Mouse (Mus musculus): ENCODE results near the gene Zfp692.
"Not testable (repeated sequence)": the region's sequence is repeated elsewhere in the genome, so short reads cannot be mapped to it uniquely, and the experiment has no call there.

Zfp692 gene

DNA sequence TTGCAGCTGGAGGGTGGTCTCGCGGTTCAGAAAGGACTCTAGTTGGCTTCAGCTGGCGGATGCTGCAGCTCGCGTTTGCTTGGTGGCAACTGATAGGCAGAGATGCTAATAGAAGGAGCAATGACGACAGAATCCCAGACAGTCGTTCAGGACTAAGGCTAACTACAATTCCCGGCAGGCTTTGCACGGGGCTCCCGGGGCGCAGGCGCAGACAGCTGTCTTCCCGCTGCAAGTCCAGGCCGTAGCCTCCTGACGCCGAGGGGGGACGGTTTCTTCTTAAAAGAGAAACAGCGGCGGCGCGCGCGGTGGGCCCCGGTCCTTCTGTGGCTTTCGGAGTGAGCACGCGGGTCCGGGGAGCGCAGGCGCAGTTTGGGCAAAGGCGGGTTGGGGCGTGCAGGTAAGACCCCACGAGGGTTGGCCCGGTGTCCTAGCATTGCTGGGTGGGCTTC, at the start of gene Zfp692:
Zfp692 (plus strand) TSS at position 210 of the 449 bp plus-strand sequence.
- DNase-seq (ENCODE audit: low spot score in 2 of 2), result peak; percentile 95 to 96

DNA sequence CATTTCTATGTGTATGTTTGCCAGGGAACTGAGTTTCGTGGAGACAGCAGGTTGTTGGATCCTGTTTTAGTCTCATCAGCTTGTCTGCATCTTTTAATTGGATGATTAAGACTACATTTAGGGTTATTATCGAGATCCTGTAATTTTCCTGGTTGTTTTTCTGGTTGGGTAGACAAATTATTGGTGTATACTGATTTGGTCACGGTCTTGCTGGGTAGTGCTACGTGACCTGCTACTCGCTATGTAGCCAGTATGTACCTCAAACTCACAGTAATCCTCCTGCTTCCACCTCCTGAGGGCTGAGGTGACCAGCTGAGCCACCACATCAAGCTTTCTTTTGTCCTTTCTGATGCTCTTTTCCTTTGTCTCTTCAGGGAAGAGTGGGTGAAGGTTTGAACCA, 49.1 kb upstream of the Zfp692 start:
- DNase-seq (ENCODE audit: low spot score in 2 of 2), result no peak

DNA sequence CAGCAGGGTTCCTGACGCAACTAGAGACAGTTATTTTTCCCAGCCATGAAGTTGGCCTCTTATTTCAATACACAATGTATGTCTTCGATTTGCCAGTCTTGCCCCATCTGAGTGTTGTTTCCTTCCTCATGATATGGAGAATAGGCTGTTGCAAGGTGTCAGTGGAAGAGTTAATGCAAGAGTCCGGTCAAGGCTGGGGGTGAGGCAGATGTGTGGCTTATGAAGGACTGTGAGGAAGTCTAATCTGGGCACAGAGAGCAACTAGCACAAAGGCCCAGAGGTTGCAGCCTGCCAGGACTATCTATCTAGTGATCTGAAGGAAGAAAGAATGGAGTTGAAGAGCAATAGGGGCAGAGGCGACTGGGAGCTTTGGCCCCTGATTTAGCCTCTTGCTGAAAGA, 46.7 kb upstream of the Zfp692 start:
- DNase-seq (ENCODE audit: low spot score in 2 of 2), result no peak

DNA sequence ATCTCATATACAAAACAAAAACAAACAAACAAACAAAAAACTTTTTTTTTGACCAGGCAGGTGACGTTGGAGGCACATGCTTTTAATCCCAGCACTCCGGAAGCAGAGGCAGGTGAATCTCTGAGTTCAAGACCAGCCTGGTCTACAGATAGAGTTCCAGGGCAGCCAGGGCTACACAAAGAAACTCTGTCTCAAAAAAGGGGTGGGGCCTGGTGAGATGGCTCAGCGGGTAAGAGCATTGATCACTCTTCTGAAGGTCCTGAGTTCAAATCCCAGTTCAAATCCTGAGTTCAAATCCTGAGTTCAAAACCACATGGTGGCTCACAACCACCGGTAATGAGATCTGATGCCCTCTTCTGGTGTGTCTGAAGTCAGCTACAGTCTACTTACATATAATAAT, 45.0 kb upstream of the Zfp692 start:
- DNase-seq (ENCODE audit: low spot score in 2 of 2), result no peak

DNA sequence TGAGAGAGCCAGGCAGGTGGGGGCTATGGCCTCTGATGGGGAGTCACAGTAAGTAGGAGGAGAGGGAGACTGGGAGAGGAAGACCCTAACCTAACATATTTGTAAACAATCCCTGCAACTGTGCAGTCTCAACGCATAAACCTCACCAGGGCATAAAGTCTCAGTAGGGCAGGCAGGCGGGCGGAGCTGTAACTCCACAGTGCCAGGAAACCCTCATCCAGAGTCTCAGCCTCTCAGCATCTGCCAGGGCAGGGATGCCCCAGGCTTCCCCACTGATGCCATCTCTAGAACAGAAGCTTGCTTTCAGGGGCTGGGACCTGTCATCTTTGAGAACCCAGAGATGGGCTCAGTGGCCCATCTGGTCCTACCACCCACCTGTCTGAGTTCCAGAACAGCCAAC, 44.5 kb upstream of the Zfp692 start:
- no peak for DNase-seq (ENCODE audit: low spot score in 2 of 2)

DNA sequence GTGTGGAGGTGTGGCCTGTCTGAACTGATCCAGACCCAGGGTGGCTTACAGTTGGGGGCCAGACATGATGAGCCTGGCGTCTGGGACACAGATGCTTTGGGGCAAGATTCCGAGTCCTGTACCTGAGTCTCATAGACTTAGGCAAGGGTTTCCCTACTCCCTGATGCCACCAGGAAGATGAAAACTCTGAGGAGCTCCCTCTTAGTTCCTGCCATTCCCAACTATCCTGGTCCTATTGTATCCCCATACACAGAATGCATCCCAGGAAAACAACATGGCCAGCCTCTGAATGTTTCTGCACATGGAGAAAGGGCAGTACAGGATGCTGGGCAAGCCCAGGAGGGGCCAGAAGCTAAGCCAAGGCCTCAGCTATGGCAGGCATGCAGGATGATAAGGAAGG, 43.4 kb upstream of the Zfp692 start:
- no peak for DNase-seq (ENCODE audit: low spot score in 2 of 2)

DNA sequence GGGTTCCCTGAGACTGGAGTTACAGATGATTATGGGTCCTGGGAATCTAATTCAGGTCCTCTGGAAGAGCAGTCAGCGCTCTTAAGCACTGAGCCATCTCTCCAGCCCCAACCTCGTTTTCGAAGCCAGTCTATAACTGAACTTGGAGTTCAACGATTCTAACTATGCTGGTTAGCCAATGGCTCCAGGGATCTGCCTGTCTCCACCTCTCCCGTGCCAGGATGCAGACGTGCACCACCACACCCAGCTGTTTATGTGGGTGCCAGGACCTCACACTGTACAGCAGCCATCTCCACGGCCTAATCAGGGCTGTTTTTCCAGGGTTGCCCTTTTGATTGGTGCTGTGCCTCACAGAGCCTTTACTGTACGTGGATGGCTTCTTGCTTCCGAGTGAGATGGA, 42.3 kb upstream of the Zfp692 start:
- no peak for DNase-seq (ENCODE audit: low spot score in 2 of 2)

DNA sequence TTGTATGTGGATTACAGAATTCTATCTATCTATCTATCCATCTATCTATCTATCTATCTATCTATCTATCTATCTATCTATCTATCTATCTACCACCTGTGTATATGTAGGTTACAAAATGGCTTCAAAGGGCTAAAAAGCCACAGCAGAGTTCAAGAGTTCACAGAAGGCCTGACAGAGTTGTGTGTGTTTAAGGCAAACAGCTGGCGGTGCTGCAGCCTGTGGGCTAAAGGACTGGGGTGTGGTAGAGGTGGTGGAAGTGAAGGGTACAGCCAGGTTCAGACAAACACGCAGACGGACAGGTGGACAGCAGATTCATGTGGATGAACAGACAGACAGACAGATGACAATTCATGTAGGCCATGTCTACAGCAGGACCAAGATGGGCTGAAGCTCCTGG, 38.6 kb upstream of the Zfp692 start:
- no peak for DNase-seq (ENCODE audit: low spot score in 2 of 2)

DNA sequence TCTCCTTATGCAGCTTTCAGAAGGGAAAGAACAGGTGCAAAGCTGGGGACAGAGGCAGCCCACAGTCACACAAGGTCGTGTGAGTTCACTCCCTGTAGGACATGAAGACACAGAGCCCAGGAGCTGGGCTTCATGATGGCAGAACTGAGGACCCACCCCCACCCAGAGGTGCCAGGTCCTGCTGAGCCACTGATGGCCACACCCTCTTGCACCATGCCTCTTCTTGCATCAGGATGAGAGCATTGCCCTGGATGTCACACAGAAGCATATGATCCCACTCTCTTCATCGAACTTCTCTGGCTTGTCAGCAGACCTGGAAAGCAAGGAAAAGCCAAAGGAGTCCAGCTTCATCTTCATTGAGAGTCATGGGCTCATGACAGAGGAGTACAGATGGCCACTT, 32.3 kb upstream of the Zfp692 start, which contains the start of gene 4930438A08Rik:
4930438A08Rik (plus strand) TSS at position 228 of the 400 bp plus-strand sequence.
- DNase-seq (ENCODE audit: low spot score in 2 of 2), result no peak

DNA sequence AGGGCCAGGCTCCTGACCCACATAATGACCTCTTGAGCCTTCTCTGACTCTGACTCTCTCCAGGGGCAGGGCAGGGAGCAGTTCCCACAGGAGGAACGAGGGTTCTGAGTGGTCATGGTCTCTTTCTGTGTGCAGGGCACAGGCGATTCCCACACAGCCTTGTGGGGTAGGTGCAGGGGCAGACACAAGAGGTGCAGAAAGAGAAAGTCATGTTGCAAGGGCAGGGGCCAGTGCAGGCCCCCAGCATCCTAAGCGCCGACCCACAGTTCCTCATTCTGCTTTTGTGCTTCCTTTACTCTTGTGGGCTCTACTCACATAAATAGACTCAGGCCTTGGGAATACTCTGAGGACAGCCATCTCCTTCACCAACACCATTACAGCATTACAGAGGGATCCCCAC, 31.1 kb upstream of the Zfp692 start:
- no peak for DNase-seq (ENCODE audit: low spot score in 2 of 2)

DNA sequence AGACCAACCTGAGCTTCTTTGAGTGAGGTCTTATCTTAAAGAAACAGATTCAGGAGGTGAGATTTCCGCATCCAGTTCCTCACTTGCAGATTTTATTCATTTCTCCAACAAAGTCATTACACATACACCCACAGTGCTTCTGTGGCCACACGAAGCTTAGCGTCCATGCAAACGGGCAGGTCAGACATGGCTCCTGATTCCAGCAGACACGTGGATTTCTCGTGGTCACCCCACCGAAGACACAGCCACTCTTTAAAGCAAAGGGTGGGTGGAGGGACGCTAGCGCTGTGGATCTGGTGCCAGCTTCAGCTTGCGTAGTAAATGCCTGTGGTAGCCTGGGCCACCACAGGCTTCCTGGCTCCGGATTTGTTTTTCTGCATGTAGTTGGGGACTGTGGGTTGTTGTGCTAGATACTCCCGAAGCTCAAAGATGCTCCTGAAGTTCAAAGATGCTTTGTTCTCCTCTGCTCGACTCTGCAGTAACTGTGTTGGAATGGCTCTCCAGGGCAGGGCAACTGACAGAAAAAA, 24.8 kb upstream of the Zfp692 start:
- no peak for DNase-seq (ENCODE audit: low spot score in 2 of 2)

DNA sequence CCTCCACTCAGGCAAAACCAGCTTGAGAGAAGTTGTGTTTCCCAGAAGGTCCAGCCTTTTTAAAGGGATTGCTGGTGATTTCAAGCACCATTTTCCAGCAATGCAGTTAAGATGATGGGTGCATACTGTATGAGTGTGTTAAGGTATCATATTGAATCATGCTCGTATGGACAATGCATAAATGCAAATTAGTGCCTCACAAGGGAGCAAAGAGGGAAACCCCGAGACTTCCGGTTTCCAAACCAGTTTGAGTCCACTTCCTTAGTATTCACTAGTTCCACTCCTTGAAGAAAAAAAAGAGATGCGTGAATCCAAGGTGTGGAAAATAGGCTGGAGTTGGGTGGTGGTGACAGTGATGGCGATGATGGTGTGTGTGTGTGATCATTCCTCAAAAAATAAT, 24.4 kb upstream of the Zfp692 start:
- no peak for DNase-seq (ENCODE audit: low spot score in 2 of 2)

DNA sequence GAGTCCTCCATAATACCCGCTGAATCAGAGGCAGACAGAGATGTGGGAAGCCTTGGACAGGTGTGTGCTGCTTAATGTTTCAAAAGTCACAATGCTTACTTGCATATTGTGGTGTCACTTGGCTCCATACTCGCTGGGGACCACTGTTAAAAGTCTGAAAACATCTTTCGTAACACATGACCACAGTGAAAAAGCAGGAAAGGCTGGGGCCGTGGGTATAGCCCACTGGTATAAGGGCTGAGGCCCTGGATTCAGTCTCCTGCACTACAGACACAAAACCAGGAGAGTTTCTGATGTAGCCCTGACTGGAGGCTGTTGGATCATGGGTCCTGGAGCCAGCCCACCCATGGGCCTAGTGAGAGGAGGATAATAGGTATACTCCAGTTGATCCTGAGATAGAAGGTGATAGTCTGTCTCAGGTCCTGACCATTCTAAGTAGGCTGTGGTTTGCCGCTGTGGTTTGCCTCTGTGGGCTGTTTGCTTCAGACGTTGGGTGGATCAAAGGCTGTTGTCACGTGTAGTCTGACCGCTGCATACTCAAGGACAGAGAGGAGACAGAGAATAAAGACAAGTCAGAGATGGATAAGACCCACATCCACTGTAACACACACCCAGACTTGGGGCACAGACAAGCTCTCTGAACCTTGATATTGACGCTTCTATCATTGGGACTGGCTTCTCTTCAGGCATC, 16.7 kb upstream of the Zfp692 start:
- DNase-seq (ENCODE audit: low spot score in 2 of 2), result no peak

DNA sequence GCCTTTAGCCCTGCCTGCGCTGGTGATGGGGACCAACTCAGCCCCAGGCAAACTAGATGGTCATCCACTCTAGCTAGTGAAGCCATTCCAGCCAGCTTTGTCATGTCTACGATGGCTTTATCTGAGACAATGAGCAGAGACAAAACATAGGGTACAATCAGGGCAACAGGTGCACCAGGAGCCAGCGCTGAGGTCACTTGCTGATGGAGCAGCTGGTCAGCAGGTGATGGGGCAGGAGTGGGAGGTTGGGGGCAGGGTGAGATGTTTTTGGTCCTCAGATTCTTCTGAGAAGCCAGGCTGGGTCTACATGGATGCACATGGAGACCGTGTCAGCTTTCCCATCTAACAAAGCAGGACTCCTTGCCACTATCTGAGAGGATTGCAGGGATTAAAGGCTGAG, 16.1 kb upstream of the Zfp692 start:
- DNase-seq (ENCODE audit: low spot score in 2 of 2), result no peak

DNA sequence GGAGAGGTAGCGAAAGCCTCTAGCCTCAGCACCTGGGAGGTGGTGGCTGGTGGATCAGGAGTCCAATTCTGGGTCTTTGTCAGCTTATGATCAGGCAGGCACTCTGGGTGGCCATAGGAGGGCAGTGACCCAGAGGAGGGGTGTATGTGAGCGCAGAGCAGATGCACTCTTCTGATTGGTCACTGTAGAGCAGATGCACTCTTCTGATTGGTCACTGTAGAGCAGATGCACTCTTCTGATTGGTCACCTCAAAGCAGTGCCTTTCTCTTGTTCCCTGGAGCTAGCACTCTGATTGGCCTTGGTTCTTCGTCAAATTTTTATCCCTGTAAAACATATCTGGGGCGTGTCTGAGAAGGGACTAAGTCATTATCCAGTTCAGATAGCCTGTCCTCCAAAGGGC, 14.1 kb upstream of the Zfp692 start:
- no peak for DNase-seq (ENCODE audit: low spot score in 2 of 2)

DNA sequence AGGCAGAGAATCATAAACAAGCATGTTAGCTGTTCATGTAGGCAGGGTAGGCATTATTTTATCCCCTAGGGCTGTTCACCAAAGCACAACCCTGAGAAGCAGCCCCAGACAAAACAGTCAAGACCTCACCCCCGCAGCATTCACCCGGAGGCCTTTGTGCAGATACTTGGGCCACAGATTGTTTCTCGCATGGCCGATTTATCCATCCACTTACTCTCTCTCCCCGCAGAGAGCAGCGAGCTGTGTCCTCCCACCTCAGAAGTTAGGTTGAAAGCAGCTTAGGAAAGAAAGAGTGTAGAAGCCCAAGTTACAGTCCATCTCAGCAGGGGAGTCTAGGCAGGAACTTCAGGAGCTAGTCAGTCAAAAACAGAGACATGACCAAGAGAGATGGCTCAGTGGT, 9.5 kb upstream of the Zfp692 start:
- DNase-seq (ENCODE audit: low spot score in 2 of 2), result no peak

DNA sequence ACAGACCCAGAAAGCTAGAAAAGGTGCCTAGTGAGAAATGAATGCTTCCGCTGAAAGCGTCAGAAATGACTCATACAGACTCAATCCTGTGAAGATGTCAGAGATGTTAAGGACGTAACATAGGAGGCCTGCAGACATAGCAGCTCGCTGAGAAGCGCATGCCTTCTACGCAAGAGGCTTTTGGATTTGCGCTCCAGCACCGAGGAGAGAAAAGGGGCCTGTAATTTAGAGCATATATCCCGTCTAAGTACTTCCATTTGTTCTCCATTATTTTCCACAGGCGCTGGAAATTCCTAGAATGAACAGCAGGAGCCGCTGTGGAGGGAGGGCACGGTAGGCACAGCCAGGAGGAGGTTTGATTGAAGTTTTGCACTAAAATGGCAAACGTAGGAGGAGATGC, 5.8 kb upstream of the Zfp692 start:
- peak; percentile 66 to 69 for DNase-seq (ENCODE audit: low spot score in 2 of 2)

DNA sequence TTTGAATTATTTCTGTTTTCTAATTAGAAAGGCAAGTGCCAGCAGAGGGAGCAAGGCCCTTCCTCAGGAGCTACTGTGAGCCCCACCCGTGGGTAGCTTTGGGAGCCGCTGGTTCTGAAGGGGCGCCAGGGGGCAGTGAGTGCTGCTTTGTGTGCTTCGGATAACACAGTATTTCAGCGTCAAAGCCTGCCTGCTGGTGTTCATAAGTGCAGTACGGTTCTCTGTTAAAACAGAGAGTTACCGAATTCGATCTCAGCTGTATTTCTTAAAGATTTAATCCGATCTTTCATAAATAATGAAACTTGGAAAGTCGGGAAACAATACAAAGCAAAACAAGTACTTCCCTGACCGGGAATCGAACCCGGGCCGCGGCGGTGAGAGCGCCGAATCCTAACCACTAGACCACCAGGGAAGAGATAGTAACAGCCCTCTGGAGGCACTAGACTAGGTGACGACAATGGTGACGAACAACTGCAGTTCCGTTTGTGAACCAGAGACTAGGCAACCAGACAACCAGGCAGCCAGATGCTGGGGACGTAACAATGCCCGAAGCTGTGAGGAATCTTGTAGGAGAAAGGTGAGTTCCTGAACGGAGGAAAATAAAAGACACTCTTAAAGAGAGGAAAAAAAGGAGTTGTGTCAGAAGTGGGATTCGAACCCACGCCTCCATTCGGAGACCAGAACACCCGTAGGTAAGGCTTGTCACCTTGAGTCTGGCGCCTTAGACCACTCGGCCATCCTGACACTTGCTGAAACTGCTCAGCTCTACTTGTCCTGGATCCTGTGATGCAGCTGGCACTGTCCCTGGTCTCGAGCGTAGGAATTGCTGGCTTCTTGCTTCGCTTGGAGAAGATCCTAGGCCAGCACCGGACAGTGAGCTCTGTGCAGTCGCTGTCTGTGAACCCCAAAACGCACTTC, 4.8 kb upstream of the Zfp692 start:
- peak; percentile 90 to 96 for DNase-seq (ENCODE audit: low spot score in 2 of 2)

DNA sequence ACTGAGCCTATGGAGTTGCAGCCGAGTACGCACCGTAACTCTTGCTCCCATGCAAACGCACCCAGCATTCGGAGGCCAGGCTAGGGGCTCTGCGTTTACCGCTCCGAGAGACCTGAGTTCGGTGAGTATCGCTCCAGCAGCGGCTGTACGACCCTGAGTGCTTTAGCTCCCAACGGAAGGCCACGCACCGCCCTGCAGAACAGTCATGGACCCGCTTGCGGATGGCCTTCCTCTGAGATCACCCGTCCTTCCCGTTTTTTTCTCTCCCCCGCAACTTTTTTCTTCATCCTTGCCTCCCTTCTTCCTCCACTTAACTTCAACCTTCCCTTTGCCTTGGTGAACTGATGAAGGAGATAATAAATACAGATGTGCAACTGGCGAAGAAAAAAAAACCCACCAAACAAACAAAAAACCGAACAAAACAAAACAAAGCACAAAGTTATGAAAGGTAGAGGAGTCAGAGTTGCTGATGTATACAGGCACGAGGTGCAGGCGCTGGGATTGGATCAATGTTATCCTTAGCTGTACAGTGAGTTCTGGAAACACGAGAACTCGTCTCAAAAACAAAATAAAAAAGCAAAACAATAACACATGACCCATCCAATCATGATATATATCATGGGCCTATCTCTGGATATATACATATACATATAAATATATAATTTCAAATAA, 4.0 kb upstream of the Zfp692 start:
- no peak for DNase-seq (ENCODE audit: low spot score in 2 of 2)

DNA sequence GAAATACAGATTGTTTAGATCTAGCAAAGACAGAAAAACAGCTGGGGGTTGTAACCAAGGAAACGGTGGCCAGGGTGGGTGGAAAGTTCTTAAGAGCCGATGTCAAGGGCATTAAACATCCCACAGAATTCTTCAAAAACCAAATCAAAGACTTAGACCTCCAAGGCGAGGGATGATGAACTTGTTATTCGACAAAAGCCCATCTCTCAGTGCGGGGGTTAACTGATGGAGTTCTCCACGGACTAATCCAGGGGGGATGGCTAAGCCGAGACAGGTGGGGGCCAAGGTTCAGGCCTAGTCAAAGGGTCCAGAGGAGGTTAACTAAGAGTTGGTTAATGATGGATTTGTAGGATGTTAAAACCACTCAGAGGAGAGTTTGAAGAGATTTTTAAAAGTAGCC, 3.3 kb upstream of the Zfp692 start:
- no peak for DNase-seq (ENCODE audit: low spot score in 2 of 2)

DNA sequence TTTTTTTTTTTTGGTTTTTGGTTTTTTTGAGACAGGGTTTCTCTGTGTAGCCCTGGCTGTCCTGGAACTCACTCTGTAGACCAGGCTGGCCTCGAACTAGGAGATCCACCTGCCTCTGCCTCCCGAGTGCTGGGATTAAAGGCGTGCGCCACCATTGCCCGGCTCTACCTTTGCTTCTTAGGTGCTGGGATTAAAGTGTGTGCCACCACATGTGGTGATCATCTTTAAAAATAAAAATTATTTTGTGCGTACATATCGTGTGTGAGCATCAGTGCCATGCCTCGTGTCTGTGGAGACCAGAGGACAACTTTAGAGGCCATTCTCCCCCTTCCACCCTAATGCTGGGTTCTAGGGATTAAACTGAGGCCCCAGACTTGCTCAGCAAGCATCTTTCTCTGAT, 1.6 kb upstream of the Zfp692 start:
- DNase-seq (ENCODE audit: low spot score in 2 of 2), result not testable (repeated sequence)

DNA sequence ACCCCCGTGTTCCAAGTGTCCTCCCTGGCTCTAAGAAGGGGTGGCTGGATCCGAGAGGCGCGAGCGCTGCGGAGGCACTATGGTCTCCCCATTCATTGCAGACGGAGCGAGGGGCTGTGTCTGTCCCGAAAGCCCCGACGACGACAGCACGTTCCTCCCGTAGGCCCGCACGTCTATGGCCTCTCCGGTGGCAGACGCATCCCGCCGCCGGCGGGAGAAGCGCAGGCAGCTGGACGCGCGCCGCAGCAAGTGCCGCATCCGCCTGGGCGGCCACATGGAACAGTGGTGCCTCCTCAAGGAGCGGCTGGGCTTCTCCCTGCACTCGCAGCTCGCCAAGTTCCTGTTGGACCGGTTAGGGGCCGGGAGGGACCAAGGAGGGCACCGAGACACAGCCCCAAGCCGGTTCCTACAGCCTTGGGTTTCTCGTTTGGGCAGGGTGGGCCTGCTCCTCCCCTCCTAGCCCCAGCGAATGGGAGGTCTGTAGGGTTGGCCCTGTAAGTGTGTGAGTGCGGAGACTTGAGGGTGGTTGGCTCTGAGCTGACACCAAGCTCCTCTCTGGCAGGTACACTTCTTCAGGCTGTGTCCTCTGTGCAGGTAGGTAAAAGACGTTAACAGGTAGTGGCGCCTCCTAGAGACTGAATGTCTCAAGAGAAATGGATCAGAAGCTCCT, 677 bp downstream of the Zfp692 start:
- peak in 1 of 2 experiments; percentile 51 for DNase-seq (ENCODE audit: low spot score in 2 of 2)
